Mouse (Mus musculus) olfactory bulb, adult 2 months (tissue): Measurements from ENCODE around the gene Dbnl.

Source experiments
- CTCF ChIP-seq: fragments of 200-500 bp; IDR thresholded peaks from 2 replicates; pipeline ENCODE4 v1.5.1; 2012; ENCODE audit warnings: low read depth, mild to moderate bottlenecking, low read length, moderate library complexity; ENCODE audit not compliant: insufficient read depth
- POLR2A ChIP-seq: fragments of 200-500 bp; IDR thresholded peaks from 2 replicates; pipeline ENCODE4 v1.6.1; 2012; ENCODE audit warnings: mild to moderate bottlenecking, low read depth, low read length, moderate library complexity; ENCODE audit not compliant: insufficient read depth

DNA sequence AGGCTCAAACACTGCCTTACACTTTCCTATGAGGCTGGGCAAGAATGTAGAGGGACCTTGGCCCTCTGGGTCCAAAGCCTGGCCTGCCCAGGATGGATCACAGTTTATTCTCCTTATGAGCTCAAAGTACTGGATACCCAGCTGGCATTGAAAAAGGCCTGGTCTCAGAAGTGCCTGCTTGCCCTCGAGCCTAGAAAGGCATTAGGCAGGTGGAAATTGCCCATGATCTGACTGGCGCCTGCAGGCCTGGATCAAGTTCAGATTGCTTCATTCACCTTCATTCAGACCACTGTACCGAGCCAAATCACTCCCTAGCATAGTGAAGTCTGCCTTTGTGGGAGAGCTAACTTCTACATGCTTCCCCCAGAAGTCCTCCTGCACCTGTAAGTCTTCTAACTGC is 48.4 kb upstream of the Dbnl start:
- no peak for TF ChIP-seq CTCF
- TF ChIP-seq POLR2A = no peak
